Mouse (Mus musculus) midbrain, embryonic 15.5 days (tissue): ENCODE results near the gene Chmp4b. TPM values are rescaled to one million over a fixed set of nuclear protein-coding genes. Genes with fewer than 3 reads are reported as not detected.

Experiments used
- ATAC-seq: fragments of 200-750 bp; cut with Nextera tagmentation; replicated peaks from 2 replicates; pipeline ENCODE4 v1.8.0; 2017; ENCODE audit warnings: moderate TSS enrichment
- H3K27ac ChIP-seq: fragments of 300-500 bp; sonication (generic); 2 replicates; pipeline ENCODE4 v1.5.1; 2015; ENCODE audit warnings: mild to moderate bottlenecking, inconsistent platforms
- H3K27me3 ChIP-seq: fragments of 300-500 bp; sonication (generic); replicated peaks from 2 replicates; pipeline ENCODE4 v1.6.1; 2015; ENCODE audit warnings: inconsistent platforms
- H3K36me3 ChIP-seq: fragments of 300-500 bp; sonication (generic); replicated peaks from 2 replicates; pipeline ENCODE4 v1.6.1; 2015; ENCODE audit warnings: inconsistent platforms
- H3K4me1 ChIP-seq: fragments of 300-500 bp; sonication (generic); 2 replicates; pipeline ENCODE4 v1.6.1; 2015; ENCODE audit warnings: inconsistent platforms
- H3K4me2 ChIP-seq: fragments of 300-500 bp; sonication (generic); 2 replicates; pipeline ENCODE4 v1.6.1; 2015; ENCODE audit warnings: inconsistent platforms, mild to moderate bottlenecking, moderate library complexity
- H3K4me3 ChIP-seq: fragments of 300-500 bp; sonication (generic); 2 replicates; pipeline ENCODE4 v1.5.1; 2015; ENCODE audit warnings: mild to moderate bottlenecking, inconsistent platforms
- H3K9ac ChIP-seq: fragments of 300-500 bp; sonication (generic); 2 replicates; pipeline ENCODE4 v1.6.1; 2015; ENCODE audit warnings: mild to moderate bottlenecking, inconsistent platforms
- H3K9me3 ChIP-seq: fragments of 300-500 bp; sonication (generic); 2 replicates; pipeline ENCODE4 v1.6.1; 2016; ENCODE audit warnings: inconsistent platforms
- WGBS: fragments of 180-500 bp; shearing (Covaris S2); methylation state at CpG from one replicate; pipeline ENCODE4 v1.1.7; 2015; ENCODE audit warnings: mixed read lengths; 5-methylcytosine and 5-hydroxymethylcytosine counted together
- polyA plus RNA-seq: library from polyadenylated mRNA; unstranded; fragments of >200 nt; fragmentation: Nextera tagmentation; extraction: Ambion mirVana; gene quantifications from 2 replicates; pipeline ENCODE4 v1.2.1, GENCODE M21; 2015

Chmp4b gene
- polyA plus RNA-seq, 1 experiment from 2014 or later, result 27.9 TPM

GRCm38 (mm10) chr2:154676653-154677609, 25.4 kb downstream of the Chmp4b start:
- Histone ChIP-seq H3K4me1 (peaks cover 30% of the 10 kb centered on the region), H3K9ac (peak overlapping the region; percentile 33; the same call in 1 of the 2 replicates)
- WGBS, result 54% methylated on average over 19 of the region's 19 CpGs

DNA sequence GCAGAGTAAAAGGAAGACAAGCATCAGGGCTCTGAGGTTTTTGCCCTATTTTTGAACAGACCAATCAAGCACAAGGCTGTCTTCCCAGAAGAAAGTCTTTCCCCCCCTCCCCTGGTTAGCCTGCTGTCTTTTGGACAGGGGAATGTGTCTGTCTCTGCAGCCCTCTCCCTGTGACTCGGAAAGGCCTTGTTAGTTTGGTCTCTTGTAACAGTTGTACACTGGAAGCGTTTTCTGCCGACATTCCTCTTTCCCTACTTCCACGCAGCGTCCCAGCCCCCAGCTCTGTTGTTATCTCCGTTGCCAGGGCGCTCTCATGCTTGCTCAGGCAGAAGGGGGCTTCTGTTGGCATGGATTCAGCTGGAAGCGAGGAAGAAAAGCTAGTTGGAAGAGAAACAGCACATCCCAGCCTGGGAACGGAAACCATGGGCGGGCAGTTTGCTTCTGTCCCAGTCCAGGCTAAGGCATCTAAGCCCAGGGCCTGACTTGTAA, 26.2 kb downstream of the Chmp4b start:
- Histone ChIP-seq H3K27ac (peak overlapping the region; percentile 77), H3K4me2 (peak overlapping the region; percentile 48), H3K9me3 (no peaks in the 10 kb centered on the region), H3K36me3 (no peaks in the 10 kb centered on the region), H3K9ac (peak overlapping the region; percentile 33), H3K4me1 (peaks cover 37% of the 10 kb centered on the region), H3K4me3 (peak overlapping the region; percentile 23), H3K27me3 (no peaks in the 10 kb centered on the region)
- peak; percentile 63 for ATAC-seq
- 12% methylated on average over 10 of the region's 10 CpGs for WGBS

More at GRCm38 (mm10) chr2:154676653-154677609, 25.4 kb downstream of the Chmp4b start:
- Histone ChIP-seq H3K4me3 (peak overlapping the region; percentile 23), H3K9me3 (no peaks in the 10 kb centered on the region), H3K27me3 (no peaks in the 10 kb centered on the region), H3K36me3 (no peaks in the 10 kb centered on the region), H3K27ac (peak overlapping the region; percentile 77), H3K4me2 (peak overlapping the region; percentile 48)
- ATAC-seq, result peak; percentile 88

GRCm38 (mm10) chr2:154678995-154679394, 27.5 kb downstream of the Chmp4b start:
- no peaks in the 10 kb centered on the region for H3K9me3 ChIP-seq
- no peaks in the 10 kb centered on the region for H3K36me3 ChIP-seq
- 92% methylated on average over 3 of the region's 3 CpGs for WGBS
- no peak overlapping the region for H3K9ac ChIP-seq
- H3K4me2 ChIP-seq, result no peak overlapping the region
- H3K27ac ChIP-seq, result no peak overlapping the region
- H3K27me3 ChIP-seq, result no peaks in the 10 kb centered on the region
- H3K4me3 ChIP-seq, result no peak overlapping the region
- ATAC-seq, result no peak
- peaks cover 45% of the 10 kb centered on the region for H3K4me1 ChIP-seq

DNA sequence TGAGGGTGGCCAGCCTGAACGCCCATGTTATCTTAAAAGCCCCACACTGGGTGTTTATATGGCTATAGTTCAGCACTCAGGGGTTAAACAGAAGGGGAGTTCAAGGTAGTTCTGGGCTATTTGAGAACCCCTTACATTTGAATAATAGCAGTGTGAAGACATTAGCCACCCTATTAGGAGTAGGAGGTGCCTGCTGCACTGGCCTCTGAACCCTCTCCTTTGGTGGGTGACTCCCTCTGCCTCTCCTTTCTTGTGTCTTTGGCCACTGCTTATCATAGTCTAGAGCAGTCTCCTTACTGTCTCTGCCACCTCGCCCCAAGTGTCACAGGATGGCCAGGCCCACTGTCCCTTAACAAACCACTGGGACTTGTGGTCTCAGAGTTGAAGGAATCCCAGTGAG, 28.8 kb downstream of the Chmp4b start:
- H3K9me3 ChIP-seq, result no peaks in the 10 kb centered on the region
- peaks cover 45% of the 10 kb centered on the region for H3K4me1 ChIP-seq
- H3K4me3 ChIP-seq, result no peak overlapping the region
- WGBS, result 93% methylated on average over 2 of the region's 2 CpGs
- no peak overlapping the region for H3K27ac ChIP-seq
- no peak overlapping the region for H3K9ac ChIP-seq
- no peaks in the 10 kb centered on the region for H3K36me3 ChIP-seq
- ATAC-seq, result no peak
- H3K4me2 ChIP-seq, result no peak overlapping the region
- H3K27me3 ChIP-seq, result no peaks in the 10 kb centered on the region

DNA sequence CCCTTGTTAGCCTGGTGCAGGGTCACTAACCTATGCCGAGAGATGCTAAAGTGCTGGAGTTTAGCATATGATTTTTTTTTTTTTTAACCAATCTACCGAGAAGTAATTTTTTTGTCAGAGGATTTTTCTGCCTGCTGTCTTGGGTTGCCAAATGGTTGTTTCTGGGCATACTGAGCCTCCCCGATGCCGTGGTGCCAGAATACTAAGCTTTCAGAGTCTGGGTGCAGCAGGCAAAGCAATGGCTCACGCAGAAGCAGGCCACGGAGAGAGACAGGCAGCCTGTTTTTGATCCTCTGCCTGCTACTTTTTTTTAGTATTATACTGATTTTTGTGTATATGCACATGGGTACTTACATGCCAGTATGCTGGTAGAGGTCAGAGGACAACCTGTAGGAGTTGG, 29.4 kb downstream of the Chmp4b start:
- no peak for ATAC-seq
- 77% methylated on average over 6 of the region's 6 CpGs for WGBS
- peaks cover 45% of the 10 kb centered on the region for H3K4me1 ChIP-seq

GRCm38 (mm10) chr2:154682712-154683111, 31.2 kb downstream of the Chmp4b start:
- Histone ChIP-seq H3K36me3 (no peaks in the 10 kb centered on the region), H3K4me1 (peaks cover 33% of the 10 kb centered on the region), H3K27me3 (no peaks in the 10 kb centered on the region), H3K9me3 (no peaks in the 10 kb centered on the region), H3K4me2 (no peak overlapping the region), H3K9ac (no peak overlapping the region), H3K4me3 (no peak overlapping the region), H3K27ac (peak overlapping the region; percentile 53)
- WGBS, result 35% methylated on average over 1 of the region's 1 CpGs
- ATAC-seq, result no peak; the same call in 1 of the 2 replicates

More for the DNA sequence above, 29.4 kb downstream of the Chmp4b start:
- no peak overlapping the region for H3K4me3 ChIP-seq
- no peak overlapping the region for H3K4me2 ChIP-seq
- H3K27me3 ChIP-seq, result no peaks in the 10 kb centered on the region
- H3K36me3 ChIP-seq, result no peaks in the 10 kb centered on the region
- no peaks in the 10 kb centered on the region for H3K9me3 ChIP-seq
- no peak overlapping the region for H3K9ac ChIP-seq
- H3K27ac ChIP-seq, result no peak overlapping the region

- Histone ChIP-seq H3K36me3 (0 out of 2 replicates have a peak, but pooled peaks cover under 1% of the 10 kb centered on the region), H3K9ac (no peak overlapping the region), H3K27ac (no peak overlapping the region), H3K27me3 (no peaks in the 10 kb centered on the region), H3K4me3 (no peak overlapping the region), H3K4me2 (no peak overlapping the region), H3K4me1 (peaks cover 26% of the 10 kb centered on the region), H3K9me3 (no peaks in the 10 kb centered on the region)
- ATAC-seq, result no peak
- 94% methylated on average over 7 of the region's 7 CpGs for WGBS
Observed at GRCm38 (mm10) chr2:154684901-154685470, 33.5 kb downstream of the Chmp4b start.

- H3K4me2 ChIP-seq, result no peak overlapping the region
- peaks cover 26% of the 10 kb centered on the region for H3K4me1 ChIP-seq
- H3K36me3 ChIP-seq, result 0 out of 2 replicates have a peak, but pooled peaks cover 3% of the 10 kb centered on the region
- H3K4me3 ChIP-seq, result no peak overlapping the region
- no peak overlapping the region for H3K27ac ChIP-seq
- H3K9me3 ChIP-seq, result no peaks in the 10 kb centered on the region
- H3K9ac ChIP-seq, result no peak overlapping the region
- H3K27me3 ChIP-seq, result no peaks in the 10 kb centered on the region
- WGBS, result 92% methylated on average over 3 of the region's 3 CpGs
- ATAC-seq, result no peak
Observed at GRCm38 (mm10) chr2:154685772-154686171, 34.3 kb downstream of the Chmp4b start.

- Histone ChIP-seq H3K9me3 (no peaks in the 10 kb centered on the region), H3K27ac (no peak overlapping the region), H3K4me1 (peaks cover 17% of the 10 kb centered on the region), H3K4me3 (no peak overlapping the region), H3K27me3 (no peaks in the 10 kb centered on the region), H3K36me3 (0 out of 2 replicates have a peak, but pooled peaks cover 3% of the 10 kb centered on the region), H3K9ac (no peak overlapping the region), H3K4me2 (no peak overlapping the region)
- no peak for ATAC-seq
- 90% methylated on average over 3 of the region's 3 CpGs for WGBS
Observed at GRCm38 (mm10) chr2:154686819-154687218, 35.3 kb downstream of the Chmp4b start.

DNA sequence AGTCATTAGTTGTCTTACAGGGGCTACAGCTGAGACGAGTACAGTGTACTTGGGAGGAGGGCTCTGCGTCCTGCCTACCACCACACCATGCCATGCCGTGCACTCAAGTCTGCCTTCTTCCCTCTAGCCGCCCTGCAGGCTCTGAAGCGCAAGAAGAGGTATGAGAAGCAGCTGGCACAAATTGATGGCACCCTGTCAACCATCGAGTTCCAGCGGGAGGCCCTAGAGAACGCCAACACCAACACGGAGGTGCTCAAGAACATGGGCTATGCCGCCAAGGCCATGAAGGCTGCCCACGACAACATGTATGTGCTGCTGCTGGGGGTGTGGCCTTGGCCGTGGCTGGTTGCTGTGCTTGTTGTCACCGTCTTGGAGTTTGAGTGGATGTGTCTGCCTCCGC, 37.9 kb downstream of the Chmp4b start:
- no peak overlapping the region for H3K9ac ChIP-seq
- H3K27me3 ChIP-seq, result no peaks in the 10 kb centered on the region
- WGBS, result 89% methylated on average over 14 of the region's 14 CpGs
- H3K4me3 ChIP-seq, result no peak overlapping the region
- H3K4me1 ChIP-seq, result no peaks in the 10 kb centered on the region
- H3K36me3 ChIP-seq, result 0 out of 2 replicates have a peak, but pooled peaks cover 10% of the 10 kb centered on the region
- ATAC-seq, result no peak
- H3K9me3 ChIP-seq, result no peaks in the 10 kb centered on the region
- no peak overlapping the region for H3K27ac ChIP-seq
- no peak overlapping the region for H3K4me2 ChIP-seq

GRCm38 (mm10) chr2:154690959-154691358, 39.5 kb downstream of the Chmp4b start:
- Histone ChIP-seq H3K36me3 (peaks cover 15% of the 10 kb centered on the region; the same call in 1 of the 2 replicates), H3K4me2 (no peak overlapping the region), H3K4me1 (no peaks in the 10 kb centered on the region), H3K9me3 (no peaks in the 10 kb centered on the region), H3K9ac (no peak overlapping the region), H3K4me3 (no peak overlapping the region), H3K27me3 (no peaks in the 10 kb centered on the region), H3K27ac (no peak overlapping the region)
- no peak for ATAC-seq
- 96% methylated on average over 5 of the region's 5 CpGs for WGBS

GRCm38 (mm10) chr2:154693186-154693940, 41.9 kb downstream of the Chmp4b start:
- Histone ChIP-seq H3K36me3 (peaks cover 15% of the 10 kb centered on the region; the same call in 1 of the 2 replicates), H3K9me3 (no peaks in the 10 kb centered on the region), H3K27ac (no peak overlapping the region), H3K9ac (no peak overlapping the region), H3K4me1 (no peaks in the 10 kb centered on the region), H3K4me3 (no peak overlapping the region), H3K4me2 (no peak overlapping the region), H3K27me3 (no peaks in the 10 kb centered on the region)
- no peak for ATAC-seq
- 71% methylated on average over 11 of the region's 11 CpGs for WGBS
